Mouse (Mus musculus): ENCODE measurements around the gene Urod.
A peak's percentile ranks its signal among the peaks of the same experiment; 100 is the strongest.

GRCm38 (mm10) chr4:117005611-117006400 is 11.6 kb upstream of the Urod start:
- TF ChIP-seq CTCF (IDR thresholded peaks at IDR 0.05): peak; percentile 14; the same call in 1 of the 2 replicates
- TF ChIP-seq EP300 (IDR thresholded peaks at IDR 0.05): no peak

All from lung, postnatal 0 days (tissue).